Mouse (Mus musculus): ENCODE results near the gene Atl1.

DNA sequence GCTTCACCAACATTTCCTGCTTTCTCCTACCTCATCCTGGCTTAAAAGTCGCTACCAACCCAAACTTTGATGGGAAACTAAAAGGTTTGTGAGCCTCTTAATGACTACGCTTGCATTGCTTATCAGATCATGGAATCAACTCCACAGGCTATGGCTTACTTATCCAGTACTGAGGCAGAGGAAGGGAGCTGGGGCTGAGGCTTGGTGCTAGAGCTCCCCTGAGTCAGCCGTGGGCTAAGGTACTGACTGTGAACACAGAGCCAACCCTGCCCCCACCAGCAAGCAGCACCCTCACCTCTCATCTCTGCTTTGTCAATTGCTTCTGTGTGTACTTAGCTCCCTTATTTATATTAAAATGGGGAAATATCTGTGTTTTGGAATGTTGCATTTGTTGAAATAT, 55.1 kb downstream of the Atl1 start:
- TF ChIP-seq CTCF (IDR thresholded peaks at IDR 0.05; ENCODE audit: low read depth) (no peak), EP300 (IDR thresholded peaks at IDR 0.05; ENCODE audit: low read depth) (no peak)

Measured in heart, postnatal 0 days (tissue).